Mouse (Mus musculus) thymus, adult 18-20 months (tissue): Measurements from ENCODE around the gene Olfr689.
"Not testable (repeated sequence)": the region's sequence is repeated elsewhere in the genome, so short reads cannot be mapped to it uniquely, and the experiment has no call there.

ENCODE experiments used
- DNase-seq, 2 experiments: peaks; one replicate each; pipeline ENCODE4 v3.0.0; 2022; ENCODE audit warnings: mixed read lengths in 2 of 2

Olfr689 gene

DNA sequence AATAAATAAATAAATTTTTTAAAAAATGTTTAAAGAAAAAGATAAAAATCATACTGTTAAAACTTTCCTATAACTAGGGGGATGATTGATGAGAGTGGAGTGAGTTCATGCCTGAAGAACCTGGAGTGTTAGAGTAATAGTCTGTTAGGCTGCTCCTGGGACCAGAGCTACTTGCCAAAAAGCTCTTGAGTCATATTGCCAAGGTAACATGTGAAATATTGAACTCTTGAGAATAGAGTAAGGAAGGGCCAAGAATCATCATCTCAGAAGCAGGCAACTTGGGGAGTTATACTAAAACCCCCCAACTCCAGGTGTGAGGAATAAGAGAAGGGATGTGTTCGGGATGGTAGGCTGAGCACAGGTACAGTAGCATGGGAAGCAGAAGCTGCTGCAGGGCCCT, at the start of gene Olfr689:
Gene Olfr689 (plus strand): TSS at position 301 of the 400 bp plus-strand sequence.
- DNase-seq = no peak

DNA sequence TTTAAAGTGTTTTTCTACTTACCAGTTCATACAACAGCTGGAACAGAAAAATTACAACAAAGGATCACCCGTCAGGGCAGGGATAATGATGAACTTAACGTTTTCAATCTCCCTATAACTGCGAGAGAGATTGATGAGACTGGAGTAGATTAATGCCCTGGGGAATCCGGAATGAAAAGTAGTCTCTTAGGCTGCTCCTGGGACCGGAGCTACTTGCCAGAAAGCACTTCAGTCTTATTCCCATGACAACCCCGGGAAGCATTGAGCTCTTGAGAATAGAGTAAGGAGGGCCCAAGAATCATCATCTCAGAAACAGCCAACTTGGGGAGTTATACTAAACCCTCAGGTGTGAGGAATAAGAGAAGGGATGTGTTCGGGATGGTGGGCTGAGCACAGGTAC, 38.5 kb upstream of the Olfr689 start:
- no peak for DNase-seq

DNA sequence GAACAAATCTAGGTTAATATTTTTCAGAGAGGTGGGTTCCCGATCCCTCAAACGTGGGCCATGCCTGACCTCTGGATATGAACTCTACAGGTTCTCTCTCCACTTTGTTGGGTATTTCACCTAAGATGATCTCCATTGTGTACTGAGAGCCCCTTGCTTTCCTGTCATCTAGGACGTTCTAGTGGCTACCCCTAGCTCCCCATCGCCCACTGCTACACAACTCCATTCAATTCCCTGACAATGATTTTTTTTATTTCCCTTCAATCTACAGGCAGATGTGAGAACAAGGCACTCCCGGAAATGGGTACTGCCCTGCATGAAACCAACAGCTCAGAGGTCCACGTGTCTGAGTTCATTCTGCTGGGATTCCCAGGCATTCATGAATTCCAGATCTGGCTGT, 23.2 kb upstream of the Olfr689 start, which contains the start of gene Olfr688:
Gene Olfr688 (plus strand): TSS at position 301 of the 400 bp plus-strand sequence.
- DNase-seq = no peak

DNA sequence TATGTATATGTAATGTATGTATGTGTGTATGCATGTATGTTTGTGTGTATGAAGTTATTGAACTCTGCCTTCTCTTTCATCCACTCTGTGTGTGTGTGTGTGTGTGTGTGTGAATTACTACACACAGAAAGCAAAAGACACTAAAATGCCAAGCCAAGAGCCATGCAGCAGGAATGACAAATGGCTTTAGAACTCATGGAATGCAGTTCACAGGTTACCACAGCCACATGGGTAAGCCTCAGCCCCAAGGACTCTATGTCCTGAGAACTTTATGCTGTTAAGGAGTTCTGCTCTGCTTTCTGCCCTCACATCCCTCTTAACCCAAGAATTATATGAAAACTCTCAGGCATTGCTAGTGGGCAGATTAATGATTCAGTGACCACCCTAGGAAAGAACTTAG, 20.9 kb upstream of the Olfr689 start:
- no peak for DNase-seq

DNA sequence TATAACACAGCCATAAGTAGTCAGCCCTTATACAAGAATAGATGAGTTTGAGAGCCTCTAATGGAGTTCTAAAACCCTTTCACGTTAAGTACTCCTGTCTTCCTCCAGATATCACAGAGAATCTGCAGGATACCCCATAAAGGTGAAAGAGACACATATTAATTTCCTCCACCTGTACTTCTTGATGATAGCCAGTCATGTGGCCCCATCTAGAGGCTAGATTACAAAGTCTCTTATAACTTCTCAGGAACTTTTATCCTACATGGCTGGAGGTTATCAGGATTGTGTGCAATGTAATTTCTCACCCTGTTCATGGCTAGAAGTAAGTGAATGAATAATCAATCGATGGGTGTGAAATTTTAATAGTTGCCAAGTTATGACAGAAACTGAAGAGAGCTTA, 14.3 kb downstream of the Olfr689 start:
- no peak for DNase-seq

DNA sequence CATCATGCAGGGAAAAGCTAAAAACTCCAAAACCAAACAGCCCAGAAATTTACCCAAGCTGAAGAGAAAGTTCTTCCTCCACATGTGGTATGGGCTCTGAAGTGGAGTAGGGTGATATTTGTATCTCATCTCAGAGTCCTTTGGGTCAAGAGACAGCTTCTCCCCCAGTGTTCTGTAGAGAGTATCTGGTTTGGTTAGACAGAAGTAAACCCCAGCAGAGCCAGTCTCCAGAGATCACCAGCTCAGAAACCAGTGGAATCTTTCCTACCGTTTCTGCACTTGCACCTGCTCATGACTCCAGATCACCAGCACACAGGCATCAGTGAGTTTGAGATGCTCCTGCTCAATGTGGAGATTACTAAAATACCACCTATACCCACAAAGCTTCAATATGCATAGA, 23.0 kb downstream of the Olfr689 start, which contains the start of gene Olfr690:
Gene Olfr690 (minus strand): TSS at position 101 of the 400 bp plus-strand sequence.
- no peak for DNase-seq

DNA sequence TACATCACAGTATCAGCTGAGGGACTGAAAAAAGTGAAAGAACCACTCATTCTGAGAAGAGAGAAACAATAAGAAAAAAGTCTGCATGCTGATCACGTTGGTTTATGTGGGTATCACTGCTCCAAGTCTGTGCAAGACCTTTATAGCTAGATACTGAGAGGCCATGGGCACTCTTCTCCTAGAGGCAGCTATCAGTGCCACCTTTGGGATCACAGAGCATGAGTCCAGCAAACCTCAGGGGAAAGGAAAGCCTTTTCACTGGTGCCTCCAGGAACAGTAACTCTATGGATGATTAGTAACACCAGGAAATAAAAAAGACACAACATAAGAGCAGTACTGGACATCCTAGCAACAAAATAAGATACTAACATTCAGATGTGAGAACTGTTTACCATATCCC, 31.2 kb downstream of the Olfr689 start, which contains the start of gene Olfr691:
Gene Olfr691 (minus strand): TSS at position 101 of the 400 bp plus-strand sequence.
- no peak for DNase-seq

DNA sequence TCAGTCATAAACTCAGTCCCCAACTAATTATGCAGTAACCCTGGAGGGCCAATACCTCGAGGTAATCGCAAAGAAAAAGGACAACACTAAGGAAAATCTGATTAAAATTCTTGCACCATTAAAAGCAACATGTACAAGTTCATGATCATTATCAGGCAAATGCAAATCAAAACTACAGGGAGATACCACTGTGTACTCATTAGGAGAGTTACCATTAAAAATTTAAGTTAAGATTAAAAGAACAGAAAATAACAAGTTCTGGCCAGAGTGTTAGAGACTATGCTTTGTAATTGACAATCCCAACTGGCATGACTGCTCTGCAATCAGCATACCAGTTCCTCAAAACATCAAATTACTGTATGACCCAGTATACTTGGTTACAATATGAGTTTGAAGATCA, 31.8 kb downstream of the Olfr689 start:
- DNase-seq = no peak

DNA sequence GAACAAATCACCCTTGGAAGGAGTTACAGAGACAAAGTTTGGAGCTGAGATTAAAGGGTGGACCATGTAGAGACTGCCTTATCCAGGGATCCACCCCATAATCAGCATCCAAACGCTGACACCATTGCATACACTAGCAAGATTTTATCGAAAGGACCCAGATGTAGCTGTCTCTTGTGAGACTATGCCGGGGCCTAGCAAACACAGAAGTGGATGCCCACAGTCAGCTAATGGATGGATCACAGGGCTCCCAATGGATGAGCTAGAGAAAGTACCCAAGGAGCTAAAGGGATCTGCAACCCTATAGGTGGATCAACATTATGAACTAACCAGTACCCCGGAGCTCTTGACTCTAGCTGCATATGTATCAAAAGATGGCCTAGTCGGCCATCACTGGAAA, 45.1 kb downstream of the Olfr689 start:
- DNase-seq = not testable (repeated sequence)

DNA sequence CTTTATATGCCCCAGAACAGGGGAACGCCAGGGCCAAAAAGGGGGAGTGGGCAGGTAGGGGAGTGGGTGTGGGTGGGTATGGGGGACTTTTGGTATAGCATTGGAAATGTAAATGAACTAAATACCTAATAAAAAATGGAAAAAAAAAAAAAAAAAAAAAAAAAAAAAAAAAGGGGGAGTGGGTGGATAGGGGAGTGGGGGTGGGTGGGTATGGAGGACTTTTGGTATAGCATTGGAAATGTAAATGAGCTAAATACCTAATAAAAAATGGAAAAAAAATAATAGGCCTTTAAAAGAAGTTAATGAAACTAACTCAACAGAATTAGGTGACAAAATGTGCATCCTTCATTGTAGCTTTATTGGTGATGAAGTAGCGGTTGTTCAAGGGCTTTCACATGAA, 45.5 kb downstream of the Olfr689 start:
- not testable (repeated sequence) for DNase-seq

DNA sequence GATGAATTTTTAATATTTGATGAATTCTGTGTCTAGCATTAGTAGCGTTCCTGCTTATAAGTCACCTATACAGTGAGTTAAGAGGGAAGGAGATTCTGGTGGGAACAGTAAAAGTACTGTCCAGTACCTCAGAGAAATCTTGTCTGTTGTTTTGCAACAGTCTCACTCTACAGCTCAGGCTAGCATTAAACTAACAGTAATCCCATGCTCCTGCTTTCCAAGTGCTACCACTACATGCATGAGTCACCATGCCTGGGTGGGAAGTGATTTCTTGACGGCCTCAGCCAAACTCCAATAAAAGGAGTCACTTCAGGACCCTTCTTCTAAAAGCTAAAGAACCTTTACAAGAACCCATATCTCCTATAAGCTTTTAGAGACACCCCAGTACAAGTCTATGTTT, 50.7 kb downstream of the Olfr689 start:
- DNase-seq = no peak

DNA sequence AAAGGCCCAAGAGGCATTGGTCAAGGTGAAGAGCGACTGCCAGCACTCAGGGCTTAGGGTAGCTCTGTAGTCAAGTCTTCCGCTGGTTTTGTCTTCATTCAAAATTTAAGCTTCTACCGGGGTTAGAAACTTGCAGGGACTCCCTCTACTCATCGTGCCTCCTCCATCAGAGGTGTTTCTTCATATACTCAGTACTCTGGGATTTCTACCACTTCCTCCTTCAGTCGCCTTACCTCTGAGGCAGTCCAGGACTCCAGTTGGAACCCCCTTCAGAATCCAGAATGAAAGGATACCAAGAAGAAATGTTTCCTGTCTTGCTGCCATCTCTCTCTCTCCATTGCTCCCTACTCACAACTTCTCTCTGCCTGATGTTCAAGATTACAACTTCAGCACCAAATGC, 56.3 kb downstream of the Olfr689 start:
- DNase-seq = no peak

DNA sequence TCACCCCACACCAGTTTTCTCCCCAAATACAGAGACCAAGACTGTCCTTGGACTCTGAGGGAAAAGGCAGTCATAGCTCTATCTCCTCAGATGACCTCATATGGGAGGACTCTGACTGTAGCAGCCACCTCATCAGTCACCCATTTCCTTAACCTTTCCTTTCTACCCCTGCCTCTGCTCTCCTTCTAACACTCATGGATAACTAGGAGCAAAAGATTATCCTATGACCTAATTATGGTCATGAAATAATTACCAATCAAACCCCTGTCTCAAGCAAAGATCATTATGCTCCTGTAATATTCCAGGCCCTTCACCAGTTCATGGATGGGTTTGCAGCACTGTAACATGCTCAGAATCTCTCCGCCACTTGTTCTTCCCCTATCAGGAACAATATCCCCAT, 57.0 kb downstream of the Olfr689 start, which contains the start of gene Olfr692:
Gene Olfr692 (plus strand): TSS at position 301 of the 400 bp plus-strand sequence.
- DNase-seq = no peak

DNA sequence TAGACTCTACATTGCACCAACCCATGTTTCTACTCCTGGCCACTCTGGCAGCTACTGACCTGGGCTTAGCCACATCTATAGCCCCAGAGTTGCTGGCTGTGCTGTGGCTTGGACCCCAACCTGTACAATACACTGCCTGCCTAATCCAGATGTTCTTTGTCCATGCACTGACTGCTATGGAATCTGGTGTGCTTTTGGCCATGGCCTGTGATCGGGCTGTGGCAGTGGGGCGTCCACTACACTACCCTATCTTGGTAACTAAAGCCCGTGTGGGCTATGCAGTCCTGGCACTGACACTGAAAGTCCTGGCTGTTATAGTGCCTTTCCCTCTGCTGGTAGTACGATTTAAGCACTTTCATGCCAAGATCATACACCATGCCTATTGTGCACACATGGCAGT, 57.6 kb downstream of the Olfr689 start:
- DNase-seq = no peak
